In the genomic region with DNA sequence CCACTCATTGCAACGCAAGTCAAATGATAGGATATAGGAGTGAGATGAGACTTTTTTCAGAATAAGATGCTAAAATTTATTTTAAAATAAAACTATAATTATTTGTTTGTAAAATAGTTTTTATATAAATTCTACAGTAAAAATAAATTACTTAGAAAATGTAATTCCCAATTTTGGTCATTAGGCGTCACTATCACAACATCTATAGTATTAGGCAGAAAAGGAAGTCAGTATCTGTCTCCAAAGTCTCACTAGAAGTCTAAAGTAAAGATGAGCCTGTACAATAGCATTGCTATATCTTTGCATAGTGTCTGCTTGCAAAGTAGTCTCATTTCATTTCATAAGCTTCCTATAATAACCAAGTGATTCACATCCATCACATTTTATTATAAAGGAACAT, we compare ENCODE assay signal across 10 mouse cellular contexts.
DNase-seq lines count a peak whose midpoint lies in the region; ATAC-seq and TF ChIP-seq lines count a peak whose summit lies in the region.
"Had no signal": no experiment of that assay in that cellular context is flagged by ENCODE, and none has a peak within 500 bp of the region (broad histone marks: within the 10 kb centered on the region; RNA-seq: fewer than 3 reads in every experiment).

No protein-coding gene starts in this region.

- WGBS in kidney, postnatal 0 days, result 55% methylated on average over 2 of the region's 2 CpGs
- 54% methylated on average over 2 of the region's 2 CpGs for WGBS in embryonic facial prominence, embryonic 14.5 days

- no peak overlapping the region for H3K27ac ChIP-seq in kidney, postnatal 0 days
- H3K27ac ChIP-seq in MEL (ENCODE audit: control insufficient read depth, low read depth, low read length), result no peak overlapping the region
- no peak overlapping the region for H3K27ac ChIP-seq in embryonic facial prominence, embryonic 14.5 days (replicated peaks; ENCODE audit: low read depth, low read length)

- no peak for TF ChIP-seq POLR2A in MEL (IDR thresholded peaks at IDR 0.05; ENCODE audit: control insufficient read depth in 1 of 2, insufficient read depth in 1 of 2, low read depth in 1 of 2, low read length in 2 of 2, poor library complexity in 1 of 2)

- no peak overlapping the region for H3K4me3 ChIP-seq in kidney, postnatal 0 days (replicated peaks; ENCODE audit: low read depth, low read length)
- no peak overlapping the region for H3K4me3 ChIP-seq in MEL (ENCODE audit: control insufficient read depth in 1 of 2, insufficient read depth in 1 of 2, low read depth in 2 of 2, low read length in 2 of 2)
- no peak overlapping the region for H3K4me3 ChIP-seq in embryonic facial prominence, embryonic 14.5 days (ENCODE audit: low read depth, low read length)
- H3K4me3 ChIP-seq: myocyte had no signal

- TF ChIP-seq EP300 in MEL (IDR thresholded peaks at IDR 0.05; ENCODE audit: low read depth in 1 of 2, low read length in 2 of 2), result no peak; a peak in 1 of 4 replicates

- no peaks in the 10 kb centered on the region for H3K27me3 ChIP-seq in kidney, postnatal 0 days (ENCODE audit: insufficient read depth, low read length)
- no peaks in the 10 kb centered on the region for H3K27me3 ChIP-seq in MEL (ENCODE audit: control insufficient read depth in 1 of 2, insufficient read depth in 2 of 2, low read length in 2 of 2)
- H3K27me3 ChIP-seq in embryonic facial prominence, embryonic 14.5 days (replicated peaks; ENCODE audit: control insufficient read depth, insufficient read depth, low read length), result no peaks in the 10 kb centered on the region

- H3K4me2 ChIP-seq in kidney, postnatal 0 days (ENCODE audit: low read length), result no peak overlapping the region
- H3K4me2 ChIP-seq in embryonic facial prominence, embryonic 14.5 days (ENCODE audit: low read depth, low read length), result no peak overlapping the region

- peak; percentile 64 for TF ChIP-seq CTCF in kidney, postnatal 0 days (IDR thresholded peaks at IDR 0.05; ENCODE audit: low read depth)
- peak; percentile 1 to 85 (median 39); a peak in 3 of 6 replicates for TF ChIP-seq CTCF in MEL (IDR thresholded peaks at IDR 0.05 in 2 of 3, conservative IDR thresholded peaks at IDR 0.05 in 1 of 3; ENCODE audit: control insufficient read depth in 1 of 3, insufficient read depth in 1 of 3, low read depth in 2 of 3, low read length in 3 of 3, poor library complexity in 1 of 3, severe bottlenecking in 1 of 3)

- peaks cover 17% of the 10 kb centered on the region for H3K36me3 ChIP-seq in kidney, postnatal 0 days (ENCODE audit: insufficient read depth, low read length)
- peaks cover 0 to 16% of the 10 kb centered on the region in 2 experiments; a peak in 2 of 4 replicates for H3K36me3 ChIP-seq in MEL (ENCODE audit: control insufficient read depth in 1 of 2, insufficient read depth in 2 of 2, low read length in 2 of 2)
- peaks cover 51% of the 10 kb centered on the region for H3K36me3 ChIP-seq in embryonic facial prominence, embryonic 14.5 days (ENCODE audit: control insufficient read depth, insufficient read depth, low read length)

- no peaks in the 10 kb centered on the region for H3K4me1 ChIP-seq in kidney, postnatal 0 days (replicated peaks; ENCODE audit: insufficient read depth, low read length)
- no peaks in the 10 kb centered on the region for H3K4me1 ChIP-seq in MEL (ENCODE audit: control insufficient read depth in 1 of 2, insufficient read depth in 2 of 2, low read length in 2 of 2)
- no peaks in the 10 kb centered on the region for H3K4me1 ChIP-seq in embryonic facial prominence, embryonic 14.5 days (ENCODE audit: control insufficient read depth, insufficient read depth, low read length)

- intact Hi-C loops in left cerebral cortex, postnatal 4 days (cut with DNase I), result loop anchor here (10.0 kb wide), 1 partner anchor 123 kb away; no protein-coding TSS in a partner anchor

- TF ChIP-seq RAD21 in MEL (IDR thresholded peaks at IDR 0.05; ENCODE audit: low read depth, low read length), result peak; percentile 99

- no peaks in the 10 kb centered on the region for H3K79me2 ChIP-seq in MEL (ENCODE audit: control insufficient read depth, insufficient read depth, low read length, poor library complexity)

- no peak for ATAC-seq in kidney, postnatal 0 days (replicated peaks; ENCODE audit: low FRiP score, low read depth)
- ATAC-seq in embryonic facial prominence, embryonic 14.5 days (ENCODE audit: low read depth), result no peak

- peak; percentile 84 for DNase-seq in kidney, postnatal 0 days (ENCODE audit: low spot score)
- DNase-seq in kidney, adult 18-20 months, result no peak
- DNase-seq in CD4-positive helper T cell, adult 2 months (ENCODE audit: low read depth, low spot score), result peak; percentile 55
- DNase-seq in MEL (ENCODE audit: low read depth, low spot score), result peak; percentile 75
- DNase-seq in embryonic facial prominence, embryonic 14.5 days (ENCODE audit: low spot score), result peak; percentile 39
- DNase-seq in ovary, postnatal 10 days (ENCODE audit: low spot score), result no peak
- DNase-seq in kidney, postnatal 14 days, result no peak
- DNase-seq in left cerebral cortex, postnatal 4 days, result no peak
- DNase-seq: heart, postnatal 14 days had no signal

- H3K9me3 ChIP-seq in kidney, postnatal 0 days (replicated peaks; ENCODE audit: low read length), result no peaks in the 10 kb centered on the region
- no peaks in the 10 kb centered on the region for H3K9me3 ChIP-seq in MEL (replicated peaks; ENCODE audit: insufficient read depth, low read length)
- H3K9me3 ChIP-seq in embryonic facial prominence, embryonic 14.5 days (ENCODE audit: control insufficient read depth, low read length), result no peaks in the 10 kb centered on the region

- no peak overlapping the region for H3K9ac ChIP-seq in kidney, postnatal 0 days (ENCODE audit: low read depth, low read length)
- no peak overlapping the region for H3K9ac ChIP-seq in MEL (ENCODE audit: control insufficient read depth, low read depth, low read length, poor library complexity, severe bottlenecking)
- H3K9ac ChIP-seq in embryonic facial prominence, embryonic 14.5 days (ENCODE audit: low read depth, low read length), result no peak overlapping the region

TF ChIP-seq in MEL, 35 proteins besides CTCF, POLR2A, EP300 and RAD21:
- TF ChIP-seq POLR2AphosphoS5 (IDR thresholded peaks at IDR 0.05; ENCODE audit: borderline replicate concordance, low read depth, low read length), result no peak
- TF ChIP-seq TAL1 (IDR thresholded peaks at IDR 0.05; ENCODE audit: low read length), result no peak
- no peak for TF ChIP-seq MAX (IDR thresholded peaks at IDR 0.05; ENCODE audit: low read length)
- no peak for TF ChIP-seq ZMIZ1 (IDR thresholded peaks at IDR 0.05; ENCODE audit: low read depth, low read length)
- TF ChIP-seq JUND (IDR thresholded peaks at IDR 0.05; ENCODE audit: low read depth, low read length), result no peak; the same call in 1 of the 2 replicates
- no peak for TF ChIP-seq MEF2A (IDR thresholded peaks at IDR 0.05; ENCODE audit: extremely low read depth, insufficient replicate concordance, low read depth, low read length, poor library complexity, severe bottlenecking)
- TF ChIP-seq ETS1 (IDR thresholded peaks at IDR 0.05; ENCODE audit: low read depth, low read length), result no peak
- no peak for TF ChIP-seq NELFE (IDR thresholded peaks at IDR 0.05; ENCODE audit: low read depth, low read length)
- no peak; the same call in 1 of the 2 replicates for TF ChIP-seq ZKSCAN1 (IDR thresholded peaks at IDR 0.05; ENCODE audit: low read depth, low read length)
- no peak for TF ChIP-seq POLR2AphosphoS2 (IDR thresholded peaks at IDR 0.05; ENCODE audit: low read length)
- TF ChIP-seq RCOR1 (IDR thresholded peaks at IDR 0.05; ENCODE audit: low read depth, low read length), result no peak
- TF ChIP-seq ELF1 (IDR thresholded peaks at IDR 0.05; ENCODE audit: low read depth, low read length), result peak; percentile 55
- TF ChIP-seq SMC3 (IDR thresholded peaks at IDR 0.05; ENCODE audit: low read depth, low read length), result peak; percentile 81
- TF ChIP-seq USF1 (IDR thresholded peaks at IDR 0.05; ENCODE audit: low read depth, low read length), result no peak
- 0 out of 2 replicates have a peak, but pooled peaks have one; percentile 35 for TF ChIP-seq ZNF384 (IDR thresholded peaks at IDR 0.05; ENCODE audit: low read depth, low read length)
- no peak for TF ChIP-seq MXI1 (IDR thresholded peaks at IDR 0.05; ENCODE audit: low read depth, low read length)
- no peak for TF ChIP-seq GABPA (IDR thresholded peaks at IDR 0.05; ENCODE audit: low read depth, low read length)
- TF ChIP-seq MYC (IDR thresholded peaks at IDR 0.05; ENCODE audit: low read depth, low read length), result peak; percentile 75; the same call in 1 of the 2 replicates
- no peak for TF ChIP-seq E2F4 (IDR thresholded peaks at IDR 0.05; ENCODE audit: borderline replicate concordance, low read depth, low read length)
- peak; percentile 83 for TF ChIP-seq ZC3H11A (IDR thresholded peaks at IDR 0.05; ENCODE audit: low read depth, low read length)
- no peak for TF ChIP-seq SIN3A (IDR thresholded peaks at IDR 0.05; ENCODE audit: low read length)
TF ChIP-seq in MEL: peak in this region for 5.

Comparison
In these comparisons a context has a peak if more than half of its experiments do, and no peak if none do; other contexts are left out.
1. DNase-seq: peak in kidney, postnatal 0 days (single experiment), CD4-positive helper T cell, adult 2 months (single experiment), MEL (single experiment) and embryonic facial prominence, embryonic 14.5 days (single experiment); none in kidney, adult 18-20 months (single experiment), ovary, postnatal 10 days (single experiment), kidney, postnatal 14 days (single experiment) and left cerebral cortex, postnatal 4 days (single experiment).